Mouse (Mus musculus) thymus, postnatal 0 days (tissue): ENCODE measurements around the gene Ccdc63. TPM values are rescaled to one million over a fixed set of nuclear protein-coding genes. Genes with fewer than 3 reads are reported as not detected.
"Not testable (repeated sequence)": the region's sequence is repeated elsewhere in the genome, so short reads cannot be mapped to it uniquely, and the experiment has no call there.

Experiments used
- DNase-seq: peaks from one replicate; pipeline ENCODE4 v3.0.0-alpha.2; 2015; ENCODE audit warnings: low spot score
- polyA plus RNA-seq: library from polyadenylated mRNA; unstranded; fragments of >200 nt; fragmentation: Nextera tagmentation; extraction: Ambion mirVana; gene quantifications from 2 replicates; pipeline ENCODE4 v1.2.1, GENCODE M21; 2015

Ccdc63 gene
- polyA plus RNA-seq, 1 experiment from 2014 or later, result 0.33 TPM

DNA sequence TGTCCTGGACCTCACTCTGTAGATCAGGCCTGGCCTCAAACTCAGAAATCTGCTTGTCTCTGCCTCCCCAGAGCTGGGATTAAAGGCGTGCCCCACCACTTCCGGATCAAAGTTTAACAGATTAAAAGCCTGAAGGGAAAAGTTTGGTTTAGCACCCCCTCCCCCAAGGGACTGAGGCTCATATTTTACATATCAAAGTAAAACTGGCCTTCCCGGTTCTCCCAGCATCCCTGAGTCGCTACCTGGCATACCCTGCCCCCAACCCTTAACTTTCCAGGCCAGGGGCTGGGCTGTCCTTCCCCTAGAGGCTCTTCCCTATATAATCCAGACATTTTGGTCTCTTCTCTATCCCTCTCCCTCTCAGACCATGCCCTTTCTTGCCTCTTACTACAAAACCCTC is 8.6 kb upstream of the Ccdc63 start:
- DNase-seq, result no peak

DNA sequence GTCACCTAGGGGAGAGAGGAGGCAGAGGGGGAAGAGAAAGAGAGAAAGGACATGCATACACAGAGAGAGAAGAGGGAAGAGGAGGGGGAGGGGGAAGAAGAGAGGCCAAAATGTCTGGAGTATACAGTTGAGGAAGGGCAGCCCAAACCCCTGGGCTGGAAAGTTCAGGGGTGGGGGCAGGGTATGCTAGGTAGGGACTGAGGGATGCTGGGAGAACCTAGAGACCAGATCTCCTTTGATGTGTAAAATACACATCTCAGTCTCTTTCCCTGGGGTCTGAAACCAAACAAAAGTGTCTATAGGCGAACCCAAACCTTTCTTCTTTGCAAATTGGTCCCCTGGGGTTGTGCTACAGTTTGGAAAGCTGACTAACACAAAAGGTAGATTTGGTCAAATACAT is 7.5 kb upstream of the Ccdc63 start:
- no peak for DNase-seq

DNA sequence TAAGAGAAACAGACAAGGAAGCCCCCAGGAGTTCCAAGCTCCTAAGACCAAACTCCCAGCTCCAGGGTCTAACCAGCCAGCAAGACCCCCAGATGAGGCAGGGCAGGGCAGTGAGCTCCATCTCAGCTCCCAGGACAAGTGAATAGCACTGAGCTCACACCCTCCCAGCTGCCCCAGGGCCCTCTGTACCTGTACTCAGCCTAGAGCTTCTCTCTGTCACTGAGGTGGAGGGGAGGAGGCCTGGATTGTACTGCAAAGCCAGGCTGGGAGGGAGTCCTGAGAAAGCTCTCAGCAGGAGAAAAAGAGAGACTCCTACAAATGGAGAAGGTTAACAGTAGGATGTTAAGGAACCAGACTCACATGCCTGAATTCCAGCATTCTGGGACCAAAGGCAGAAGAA is 6.0 kb upstream of the Ccdc63 start:
- no peak for DNase-seq

DNA sequence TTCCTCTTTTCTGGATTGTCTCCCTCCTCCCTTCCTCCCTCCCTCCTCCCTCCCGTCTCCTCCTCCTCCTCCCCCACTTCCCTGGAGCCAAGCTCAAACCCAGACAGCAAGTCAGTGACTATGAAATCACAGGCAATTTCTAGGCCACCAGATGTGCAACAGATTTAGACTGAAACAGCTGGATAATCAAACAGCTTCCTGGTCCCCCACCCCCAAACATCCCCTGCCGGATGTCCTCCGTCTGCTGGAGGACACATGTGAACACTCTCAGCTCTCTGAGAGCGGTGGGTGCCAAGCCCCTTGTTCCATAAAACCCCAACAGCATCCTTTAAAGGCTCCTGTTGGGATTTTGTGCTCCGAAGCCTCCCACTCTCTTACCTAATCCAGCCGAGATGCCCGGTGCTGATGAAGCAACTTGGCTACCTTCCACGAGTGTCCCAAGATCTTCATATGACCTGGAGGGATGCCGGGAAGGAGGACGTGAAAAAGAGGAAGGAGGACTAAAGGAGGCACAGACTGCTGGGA is 5.5 kb upstream of the Ccdc63 start:
- peak; percentile 75 for DNase-seq

DNA sequence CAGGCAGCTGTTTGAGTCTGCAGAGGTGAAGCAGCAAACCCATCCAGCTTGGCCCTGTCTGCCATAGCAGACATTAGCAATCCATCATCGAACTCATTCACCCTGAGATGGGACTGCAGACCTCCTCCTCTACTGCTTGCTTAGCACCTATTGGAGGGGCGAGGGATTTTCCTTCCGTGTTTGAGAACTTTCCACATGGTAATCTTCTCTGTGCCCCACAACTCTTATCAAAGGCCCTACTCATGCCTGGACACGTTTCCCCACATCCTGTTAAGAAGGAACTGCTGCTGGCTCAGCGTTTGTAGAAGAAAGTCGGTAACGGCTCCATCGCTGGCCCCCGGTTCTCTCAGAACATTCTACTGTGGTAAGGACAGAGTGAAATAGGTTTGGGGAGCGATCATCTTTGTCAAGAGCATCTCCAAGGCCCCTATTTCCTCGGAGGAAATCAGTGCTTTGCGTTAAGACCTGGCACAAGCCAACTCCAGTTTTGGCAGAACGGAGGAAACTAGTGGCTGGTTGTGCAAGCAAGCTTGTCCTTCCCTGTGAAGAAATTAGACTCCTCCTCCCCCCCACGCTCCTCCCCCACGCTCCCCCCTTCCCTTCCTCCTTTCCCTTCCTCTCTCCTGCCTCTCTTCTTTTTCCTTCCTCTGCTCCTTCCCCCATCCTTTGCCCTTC is 4.9 kb upstream of the Ccdc63 start:
- peak; percentile 87 for DNase-seq

DNA sequence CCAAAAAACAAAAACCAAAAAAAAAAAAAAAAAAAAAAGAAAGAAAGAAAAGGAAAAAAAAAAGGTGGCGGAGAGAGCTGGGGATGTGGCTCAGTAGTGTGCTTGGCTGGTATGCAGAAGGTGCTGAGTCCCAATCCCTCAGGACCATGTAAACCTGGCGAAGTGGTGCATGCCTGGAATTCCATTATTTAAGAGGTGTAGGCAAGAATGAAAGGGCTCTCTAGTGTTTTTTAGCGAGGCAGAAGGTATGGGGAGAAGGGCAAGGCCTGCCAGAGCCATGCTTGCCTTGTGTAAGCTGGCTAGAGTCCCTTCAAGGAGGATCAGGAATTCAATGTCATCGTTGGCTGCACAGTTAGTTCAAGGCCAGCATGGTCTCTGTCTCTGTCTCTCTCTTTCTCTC is 4.2 kb upstream of the Ccdc63 start:
- DNase-seq, result no peak

DNA sequence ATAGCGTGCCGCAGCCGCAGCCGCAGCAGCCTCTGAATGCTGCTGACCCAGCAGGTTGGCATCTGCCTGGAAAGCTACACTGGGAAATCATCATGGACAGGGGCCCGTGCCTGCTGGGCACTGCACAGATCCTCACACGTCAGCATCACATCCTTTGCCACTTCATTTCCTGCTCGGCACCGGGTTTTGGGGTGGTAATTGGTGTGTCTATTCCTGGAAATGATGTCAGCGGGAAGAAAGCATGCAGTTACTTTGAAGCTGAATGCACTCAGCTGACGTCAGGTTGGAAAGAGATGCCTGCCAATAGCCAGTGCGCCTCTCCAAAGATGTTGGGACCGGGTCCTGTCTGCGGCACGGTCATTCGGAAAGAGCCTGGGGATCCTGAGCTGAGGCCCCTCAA is 2.9 kb upstream of the Ccdc63 start:
- peak; percentile 54 for DNase-seq

DNA sequence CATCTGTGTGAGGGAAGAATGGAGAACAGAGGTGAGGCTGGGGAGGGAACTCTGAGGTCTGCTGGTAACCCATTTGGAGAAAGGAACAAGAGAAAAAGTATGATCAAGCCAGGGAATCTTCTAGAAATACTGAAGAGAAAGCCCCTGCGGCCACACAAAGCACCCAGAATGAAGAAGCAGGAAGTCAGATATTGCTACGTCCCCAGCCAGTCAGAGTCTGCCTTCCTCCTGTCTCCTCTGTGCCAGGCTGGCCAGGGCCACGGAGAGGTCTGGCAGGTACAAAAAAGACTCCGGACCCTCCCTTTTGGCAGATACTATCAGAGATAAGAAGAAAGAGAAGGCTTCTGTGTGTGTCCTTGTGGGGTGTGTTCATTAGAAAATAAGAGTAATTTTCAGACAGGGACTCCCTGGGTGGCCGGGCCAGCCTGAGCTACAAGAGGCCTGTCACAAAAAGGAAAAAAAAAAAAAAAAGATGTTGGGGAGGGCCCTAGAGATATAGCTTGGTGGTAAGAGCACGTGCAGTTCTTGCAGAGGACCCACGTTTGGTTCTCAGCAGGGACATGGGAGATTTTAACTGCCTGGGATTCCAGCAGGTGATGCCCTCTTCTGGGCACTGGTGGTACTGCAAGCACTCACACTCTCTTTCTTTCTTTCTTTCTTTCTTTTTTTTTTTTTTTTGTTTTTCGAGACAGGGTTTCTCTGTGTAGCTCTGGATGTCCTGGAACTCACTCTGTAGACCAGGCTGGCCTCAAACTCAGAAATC is 1.8 kb upstream of the Ccdc63 start:
- peak; percentile 71 for DNase-seq

DNA sequence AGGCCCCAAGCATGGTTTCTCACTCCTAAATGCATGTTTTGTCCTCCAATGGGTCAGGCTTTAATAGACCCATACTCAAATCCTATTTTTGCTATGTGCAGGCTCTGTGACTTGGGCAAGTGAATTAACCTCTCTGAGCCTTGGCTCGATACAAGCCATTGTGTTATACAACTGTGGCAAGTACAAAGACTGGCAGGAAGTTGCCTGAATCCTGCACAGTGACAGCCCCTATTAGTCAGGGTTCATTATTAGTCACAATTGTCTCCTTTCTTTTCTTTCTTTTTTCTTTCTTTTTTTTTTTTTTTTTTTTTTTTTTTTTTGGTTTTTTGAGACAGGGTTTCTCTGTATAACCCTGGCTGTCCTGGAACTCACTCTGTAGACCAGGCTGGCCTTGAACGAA is 852 bp downstream of the Ccdc63 start:
- DNase-seq, result not testable (repeated sequence)

DNA sequence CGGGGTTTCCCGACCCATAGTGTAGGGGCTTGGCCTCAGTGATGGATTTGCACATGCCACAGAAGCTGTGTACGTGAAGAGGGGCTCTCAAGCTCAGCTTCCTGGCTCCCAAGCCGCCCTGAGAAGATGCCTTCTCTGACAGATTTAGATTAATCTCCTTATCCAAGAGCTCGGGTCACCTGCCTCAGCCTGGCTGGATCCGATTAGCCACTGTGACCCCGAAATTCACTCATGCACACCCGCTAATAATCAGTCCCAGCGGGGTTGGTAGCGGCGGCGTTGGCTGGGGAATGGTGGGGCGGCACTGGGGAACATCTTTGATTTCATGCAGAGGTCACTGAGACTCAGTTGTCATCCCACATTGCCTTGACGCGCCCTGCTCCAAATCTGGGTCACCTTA is 1.8 kb downstream of the Ccdc63 start:
- DNase-seq, result no peak

DNA sequence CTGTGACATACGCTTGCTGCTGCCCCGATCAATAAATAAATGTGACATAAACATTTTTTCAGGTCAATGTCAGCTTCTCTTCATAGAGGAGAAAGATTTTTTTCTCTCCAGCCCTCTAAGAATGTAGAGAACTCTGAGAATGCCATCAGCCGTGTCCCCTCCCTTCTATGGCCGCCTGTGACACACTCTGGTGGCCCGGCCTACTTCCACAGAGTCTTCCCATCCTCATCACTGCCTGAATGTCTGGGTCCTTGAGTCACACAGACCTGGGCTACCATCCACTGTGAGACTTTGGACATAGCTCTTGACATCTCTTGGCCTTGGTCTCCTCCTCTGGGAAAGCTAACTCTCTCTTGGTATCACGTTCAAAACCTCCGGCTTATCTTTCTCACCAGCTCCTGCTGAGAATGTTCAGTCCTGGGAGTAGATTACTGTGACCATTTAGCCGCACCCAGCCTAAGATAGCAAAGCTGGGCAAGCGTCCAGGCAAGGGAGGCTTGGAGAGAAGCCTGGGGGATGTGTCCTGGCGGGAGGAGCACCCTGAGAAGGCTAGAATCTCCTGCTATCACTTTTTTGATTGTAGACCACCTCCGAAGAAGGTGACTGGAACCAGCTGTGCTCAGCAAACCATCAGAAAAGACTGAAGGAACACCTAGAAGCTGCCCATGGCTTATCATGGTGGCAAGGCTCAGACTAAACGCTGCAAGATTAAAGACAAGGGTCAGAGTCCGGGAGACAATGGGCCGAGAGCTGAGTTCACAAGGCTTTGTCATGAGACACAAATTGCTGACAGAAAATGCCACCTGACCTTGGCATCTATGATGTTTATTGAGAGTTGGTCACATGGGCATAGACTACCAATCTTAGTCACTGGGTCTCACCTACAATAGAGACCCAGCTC is 3.9 kb downstream of the Ccdc63 start:
- DNase-seq, result no peak

DNA sequence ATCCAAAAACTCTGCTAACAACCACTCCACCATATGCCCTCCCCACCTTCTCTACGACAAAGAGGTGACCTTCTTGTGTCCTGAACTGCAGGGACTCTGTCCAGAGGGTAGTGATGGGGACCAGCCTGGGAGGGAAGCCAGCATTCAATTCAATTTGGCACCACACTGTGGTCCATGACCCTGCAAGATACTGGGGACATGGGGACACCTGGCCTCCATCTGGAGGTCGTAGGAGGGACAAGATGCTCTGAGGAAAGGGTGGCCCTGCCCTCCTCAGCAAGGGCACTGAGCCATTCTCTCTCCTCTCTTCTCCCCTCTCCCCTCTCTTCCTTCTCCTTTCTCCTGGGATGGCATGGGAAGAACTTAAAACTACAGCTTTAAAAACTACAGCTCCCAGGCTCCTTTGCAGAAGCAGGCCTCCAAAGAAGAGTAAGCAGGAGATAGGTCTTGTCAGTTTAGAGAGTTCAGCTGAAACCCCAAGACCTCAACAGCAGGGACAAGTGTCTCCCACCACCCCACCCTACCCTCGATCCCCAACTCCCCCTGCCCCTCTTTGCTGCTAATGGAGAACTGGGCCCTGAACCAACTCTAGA is 5.2 kb downstream of the Ccdc63 start:
- DNase-seq, result no peak

DNA sequence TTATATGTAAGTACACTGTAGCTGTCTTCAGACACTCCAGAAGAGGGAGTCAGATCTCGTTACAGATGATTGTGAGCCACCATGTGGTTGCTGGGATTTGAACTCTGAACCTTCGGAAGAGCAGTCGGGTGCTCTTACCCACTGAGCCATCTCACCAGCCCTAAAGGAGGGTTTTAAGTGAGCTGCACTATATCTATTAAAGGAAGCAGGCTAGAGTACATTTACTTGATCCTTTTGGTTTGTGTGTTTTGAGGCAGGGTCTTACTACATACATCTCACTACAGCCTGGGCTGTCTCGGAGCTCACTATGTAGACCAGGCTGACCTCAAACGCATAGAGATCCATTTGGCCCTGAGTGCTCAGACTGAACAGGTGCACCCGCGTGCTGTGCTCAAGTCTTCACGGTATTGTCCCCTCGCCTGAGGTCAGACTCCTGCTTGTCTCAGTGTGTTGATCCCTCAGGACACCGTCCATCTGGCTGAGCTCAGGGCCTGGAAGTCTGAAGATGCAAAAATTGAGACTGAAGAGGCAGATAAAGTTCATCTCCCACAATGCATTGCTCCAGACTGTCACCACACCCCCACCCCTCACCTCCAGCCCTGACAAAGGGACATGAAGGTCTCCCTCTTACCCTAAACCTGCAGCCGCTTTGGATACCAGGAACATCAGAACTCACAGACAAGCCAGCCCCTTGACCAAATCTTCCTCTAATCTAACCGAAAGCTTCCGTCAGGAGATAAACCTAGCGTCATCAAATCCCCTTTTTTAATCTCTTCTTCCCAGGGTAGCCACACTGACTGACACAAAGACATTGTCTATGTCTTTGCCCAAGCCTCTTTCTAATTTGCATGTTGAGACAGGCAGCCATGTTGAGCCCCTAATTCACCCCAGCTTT is 6.0 kb downstream of the Ccdc63 start:
- DNase-seq, result no peak

DNA sequence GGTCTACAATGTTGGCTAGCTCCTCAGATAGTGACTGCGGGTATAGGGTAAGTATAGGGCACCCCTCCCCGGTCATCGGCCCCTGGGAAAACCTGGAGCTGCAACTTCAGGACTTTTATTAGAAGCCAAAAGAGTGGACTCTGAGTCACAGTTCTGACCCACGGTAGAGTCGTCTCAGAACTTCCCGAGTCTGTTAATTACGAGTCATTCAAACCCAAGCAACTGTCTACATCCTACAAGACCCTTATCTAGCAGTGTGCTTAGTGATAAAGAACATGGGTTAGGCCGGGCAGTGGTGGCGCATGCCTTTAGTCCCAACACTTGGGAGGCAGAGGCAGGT is 7.6 kb downstream of the Ccdc63 start:
- DNase-seq, result no peak

DNA sequence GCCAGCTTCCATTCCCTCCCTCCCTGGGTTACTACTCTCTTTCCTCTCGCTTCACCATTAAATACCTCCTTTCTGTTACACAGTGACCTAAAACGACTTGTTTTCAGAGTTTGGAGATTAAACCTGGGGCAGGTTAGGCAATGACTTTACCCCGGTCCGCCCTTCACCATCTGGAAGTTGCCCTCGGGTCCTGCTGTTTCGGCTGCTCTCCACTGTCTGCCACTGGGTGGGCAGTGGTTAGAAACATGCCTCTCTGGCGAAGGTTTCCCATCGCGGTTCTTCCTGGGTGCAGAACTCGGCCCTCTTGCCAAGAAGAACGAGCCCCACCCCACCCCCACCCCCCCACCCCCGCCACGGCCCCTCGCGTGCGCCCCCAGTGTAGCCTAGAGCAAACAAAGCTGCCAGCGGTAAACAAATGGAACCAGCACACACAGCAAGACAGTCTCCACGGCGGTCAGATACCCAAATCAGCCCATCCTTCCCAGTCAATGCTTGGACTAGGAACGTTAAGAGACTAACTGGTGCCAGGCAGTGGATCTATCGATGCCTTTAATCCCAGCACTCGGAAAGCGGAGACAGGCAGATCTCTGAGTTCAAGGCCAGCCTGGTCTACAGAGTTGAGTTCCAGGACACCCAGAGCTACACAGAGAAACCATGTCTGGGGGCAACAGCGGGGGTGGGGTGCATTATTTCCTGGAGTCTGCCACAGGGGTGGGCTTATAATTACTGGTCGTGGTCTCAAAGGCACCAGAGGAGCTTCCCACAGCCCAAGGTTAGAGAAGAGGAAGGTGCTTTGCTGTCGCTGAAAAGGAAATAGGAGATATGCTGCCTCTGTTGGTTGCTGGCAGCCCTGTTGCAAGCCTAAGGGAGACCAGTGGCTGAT is 8.2 kb downstream of the Ccdc63 start:
- DNase-seq, result peak; percentile 36

DNA sequence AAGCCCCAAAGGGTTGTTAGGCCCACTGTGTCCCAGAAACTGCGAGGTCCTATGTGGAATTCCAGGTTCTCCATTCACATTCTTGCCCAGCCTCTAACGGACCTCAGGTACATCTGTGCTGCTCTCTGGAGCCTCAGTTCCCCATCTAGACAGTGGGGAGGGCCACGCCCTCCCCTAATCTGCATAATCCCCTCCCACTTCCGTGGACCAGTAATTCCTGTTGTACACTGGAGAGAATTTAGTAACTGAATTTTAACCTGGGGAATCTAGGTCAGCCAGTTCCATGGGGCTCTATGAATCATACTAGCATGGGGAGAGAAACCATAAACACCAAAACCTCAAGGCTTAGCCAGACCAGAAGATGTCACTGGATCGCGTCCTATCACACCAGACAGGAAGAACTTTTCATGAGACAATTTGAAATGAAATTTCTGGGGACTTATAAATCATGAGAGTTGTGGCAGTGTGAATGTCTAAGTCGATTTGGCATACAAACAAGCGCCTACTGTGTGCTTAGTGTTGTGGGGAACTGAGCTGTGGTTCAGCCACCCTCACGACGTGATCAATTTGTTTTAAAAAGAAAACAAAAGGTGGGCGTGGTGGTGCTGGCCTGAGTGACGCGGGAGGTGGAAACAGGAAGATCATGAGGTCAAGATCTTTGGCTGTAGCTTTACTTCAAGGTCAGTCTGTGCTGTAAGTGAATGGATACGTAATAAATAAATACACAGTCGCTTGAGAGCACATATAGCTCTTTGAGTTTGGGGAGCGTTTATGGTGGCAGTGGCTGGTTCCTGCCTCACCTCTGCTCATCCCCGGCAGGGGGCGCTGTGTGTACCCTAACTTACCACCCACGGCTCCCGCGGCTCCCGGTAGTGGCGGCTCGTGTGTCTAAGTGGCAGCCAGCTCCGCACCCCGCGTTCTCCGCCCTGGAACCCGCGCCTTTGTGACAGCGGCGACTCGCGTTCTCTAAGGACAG is 9.3 kb downstream of the Ccdc63 start:
- DNase-seq, result peak; percentile 92

DNA sequence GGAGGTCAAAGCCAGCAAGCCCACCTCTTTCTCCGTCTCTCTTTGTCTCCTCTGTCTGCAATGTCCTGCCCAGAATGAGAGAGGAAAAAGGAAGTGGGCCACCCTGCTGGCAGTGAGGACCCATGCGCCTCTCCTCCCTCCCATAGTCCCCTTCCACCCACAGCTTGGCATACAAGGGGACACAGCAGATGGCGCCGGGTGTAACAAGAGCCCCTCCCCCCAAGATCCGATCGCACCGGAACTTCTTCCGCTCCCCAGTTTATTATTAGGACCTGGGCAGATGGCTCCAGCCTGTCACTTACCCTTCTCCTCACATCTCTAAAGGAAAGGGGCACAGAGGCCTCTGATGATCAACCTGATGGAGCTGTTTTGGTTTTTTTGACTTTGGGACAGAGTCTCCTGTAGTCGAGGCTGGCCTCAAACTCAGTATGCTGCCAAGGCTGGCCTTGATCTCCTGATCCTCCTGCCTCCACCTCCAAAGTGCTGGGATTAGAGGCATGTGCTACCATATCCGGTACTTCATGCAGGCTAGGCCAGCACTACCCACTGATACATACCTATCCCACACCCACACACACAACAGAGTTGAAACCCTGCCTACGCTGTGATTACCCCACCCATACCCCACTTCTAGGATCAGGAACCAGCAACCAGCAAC is 10.2 kb downstream of the Ccdc63 start:
- DNase-seq, result no peak
